Mouse (Mus musculus) layer of hippocampus, adult 9-10 months (tissue): Measurements from ENCODE around the gene Pou4f1.
"Not testable (repeated sequence)": the region's sequence is repeated elsewhere in the genome, so short reads cannot be mapped to it uniquely, and the experiment has no call there.

Source experiments
- DNase-seq: peaks from one replicate; pipeline ENCODE4 v3.0.0; 2022; ENCODE audit warnings: low spot score

Pou4f1 gene

DNA sequence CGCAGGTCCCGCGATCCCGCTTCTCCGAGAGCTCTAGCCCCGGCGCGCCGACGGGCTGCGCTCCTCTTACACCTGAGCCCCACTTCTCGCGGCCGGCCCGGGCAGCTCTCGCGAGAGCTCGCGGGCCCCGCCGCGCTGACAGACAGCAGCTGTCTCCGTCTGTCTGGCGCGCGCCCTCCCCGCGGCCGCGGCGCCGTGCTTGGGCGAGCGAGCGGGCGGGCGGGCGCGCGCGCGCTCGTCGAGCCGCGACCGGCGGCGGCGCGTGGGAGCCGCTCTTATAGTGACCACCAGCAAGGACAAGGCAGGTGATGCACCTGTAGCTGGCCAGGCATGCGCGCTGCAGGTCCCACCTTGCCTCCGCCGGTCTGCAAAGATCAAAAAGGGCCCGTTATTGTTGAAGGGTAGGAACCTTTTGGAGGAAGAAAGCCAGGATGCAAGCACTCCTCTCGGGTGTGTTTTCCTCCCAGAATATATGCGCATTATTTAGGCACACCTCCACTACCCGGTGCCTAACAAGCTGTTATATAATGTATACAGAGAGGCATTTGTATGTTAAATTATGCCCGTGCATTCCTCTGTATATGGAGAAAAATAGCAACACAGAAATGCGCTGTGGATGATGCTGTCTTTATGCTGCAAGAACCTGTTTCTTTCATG is at the start of gene Pou4f1:
TSS of gene Pou4f1 (minus strand) at position 34 of the 657 bp plus-strand sequence.
- no peak for DNase-seq

DNA sequence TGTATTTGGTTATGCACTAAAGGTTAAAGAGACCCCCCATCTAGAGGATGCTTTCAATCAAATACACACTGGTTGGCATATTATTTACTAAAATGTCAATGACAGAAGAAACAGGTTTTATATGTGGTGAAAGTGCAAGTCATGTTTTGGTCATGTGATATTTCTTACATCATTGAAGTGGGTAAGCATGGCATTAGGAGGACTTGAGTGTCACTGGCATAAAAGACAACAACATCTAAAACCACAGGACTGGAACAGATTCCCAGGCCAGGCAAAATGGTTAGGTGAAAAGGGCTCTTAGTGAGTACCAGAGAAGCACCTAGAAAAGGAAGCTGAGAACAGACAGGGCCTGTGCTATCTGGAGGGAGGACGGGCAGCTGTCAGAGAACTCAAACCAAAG is 43.9 kb upstream of the Pou4f1 start:
- no peak for DNase-seq

DNA sequence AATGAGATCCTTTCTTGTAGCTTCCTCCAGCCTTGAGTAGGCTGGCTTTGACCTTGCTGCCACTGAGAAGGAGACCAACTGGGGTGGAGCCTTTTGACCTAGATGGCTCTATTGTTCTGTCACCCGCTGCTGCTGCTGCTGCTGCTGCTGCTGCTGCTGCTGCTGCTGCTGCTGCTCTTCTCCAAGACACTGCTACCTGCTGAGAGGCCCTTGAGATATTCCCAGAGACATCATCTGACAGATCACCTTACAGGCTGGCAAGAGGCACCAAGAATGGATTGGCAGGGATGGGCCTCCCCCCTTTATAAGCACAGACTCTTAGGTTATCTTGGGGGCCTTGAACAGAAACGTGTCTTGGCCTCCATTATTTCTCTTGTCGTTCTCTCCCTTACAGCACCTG is 35.0 kb upstream of the Pou4f1 start:
- DNase-seq, result not testable (repeated sequence)

DNA sequence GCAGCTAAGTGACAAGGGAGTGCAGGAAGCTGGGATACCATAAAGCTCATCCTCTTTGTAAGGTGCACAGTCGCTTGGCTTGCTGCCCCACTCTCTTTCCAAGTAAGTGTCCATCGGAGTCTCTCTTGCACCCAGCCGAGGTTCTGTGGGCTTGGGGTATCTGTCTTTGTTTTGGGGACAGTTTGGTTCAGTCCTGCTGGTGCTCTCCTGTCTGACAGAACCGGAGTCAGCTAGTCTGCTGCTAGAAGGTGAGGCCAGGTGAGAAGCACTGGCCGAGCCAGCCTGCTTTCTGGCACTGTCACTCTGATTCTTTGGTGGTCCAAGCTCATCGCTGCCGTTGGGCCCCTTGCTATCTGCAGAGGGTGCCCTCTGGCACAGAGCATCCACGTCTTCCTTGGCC is 12.0 kb upstream of the Pou4f1 start:
- DNase-seq, result no peak

DNA sequence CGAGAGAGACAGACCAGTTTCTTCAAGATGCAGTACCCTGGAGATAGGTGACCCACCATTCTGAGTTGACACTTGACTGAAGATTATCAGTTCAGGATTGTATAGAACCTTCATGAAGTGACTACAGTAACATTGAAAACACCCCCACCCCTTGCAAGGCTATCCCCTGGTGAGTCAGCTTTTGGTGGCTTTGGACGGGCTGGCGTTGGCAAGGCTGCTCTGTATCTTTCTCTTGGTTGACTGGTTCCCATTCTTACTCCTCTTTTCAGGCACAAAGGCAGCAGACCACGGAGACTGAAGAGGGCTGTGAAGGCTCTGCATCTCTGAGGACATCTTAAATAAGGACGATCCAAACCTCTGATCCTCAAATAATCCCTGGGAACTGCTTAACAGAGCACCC is 10.8 kb upstream of the Pou4f1 start:
- DNase-seq, result no peak

DNA sequence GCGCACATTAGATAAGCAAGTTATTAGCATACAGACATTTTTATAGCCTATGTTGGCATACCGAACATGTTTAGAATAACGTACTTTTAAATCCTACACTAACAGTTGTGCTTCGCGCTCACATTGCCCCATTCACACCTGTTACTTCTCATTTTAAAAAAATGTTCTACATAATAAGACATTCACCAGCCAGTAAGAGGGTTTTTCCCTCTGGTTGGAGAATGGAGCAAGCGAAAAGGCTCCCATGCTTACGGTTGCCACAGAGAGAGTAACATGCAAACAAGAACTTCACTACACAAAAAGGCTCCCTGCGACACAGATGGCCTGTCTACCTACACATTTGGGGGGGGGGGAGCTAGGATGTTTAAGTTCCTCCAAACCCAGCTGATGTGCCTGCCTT is 9.8 kb upstream of the Pou4f1 start:
- no peak for DNase-seq

DNA sequence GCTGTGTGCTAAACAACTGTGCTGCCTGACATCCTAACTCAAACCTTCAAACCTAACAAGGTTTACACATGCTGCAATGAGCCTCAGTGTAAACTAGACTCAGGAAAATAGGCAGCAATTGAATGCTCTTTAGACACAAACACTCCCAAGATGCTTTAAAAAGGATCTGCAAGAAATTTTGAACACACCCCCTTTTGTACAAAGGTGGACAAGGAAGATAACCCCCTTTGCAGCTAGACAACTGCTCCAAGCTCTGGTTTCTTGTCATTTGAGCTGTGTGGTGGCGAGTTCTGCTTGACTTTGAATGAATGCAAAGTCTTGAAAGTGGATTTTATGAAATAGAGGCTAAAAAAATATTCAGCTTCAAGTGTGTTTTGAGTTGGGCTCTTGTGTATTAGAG is 7.6 kb upstream of the Pou4f1 start:
- no peak for DNase-seq

DNA sequence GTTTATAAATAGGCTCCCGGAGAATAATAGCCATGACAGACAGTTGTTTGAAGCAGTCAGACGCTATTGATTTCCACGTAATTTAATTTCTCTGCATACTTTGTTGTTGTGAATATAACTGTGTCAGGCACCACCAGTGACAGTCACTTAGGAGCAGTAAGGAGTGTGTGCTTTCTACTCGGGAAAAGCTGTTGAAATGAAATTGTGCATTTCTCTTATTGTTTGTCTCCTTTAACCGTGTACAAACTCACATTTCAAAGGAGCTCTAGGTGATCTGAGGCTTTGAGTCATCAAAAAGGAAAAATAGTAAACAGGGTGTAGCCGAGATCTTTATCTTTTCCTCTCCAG is 798 bp upstream of the Pou4f1 start:
- DNase-seq, result no peak

DNA sequence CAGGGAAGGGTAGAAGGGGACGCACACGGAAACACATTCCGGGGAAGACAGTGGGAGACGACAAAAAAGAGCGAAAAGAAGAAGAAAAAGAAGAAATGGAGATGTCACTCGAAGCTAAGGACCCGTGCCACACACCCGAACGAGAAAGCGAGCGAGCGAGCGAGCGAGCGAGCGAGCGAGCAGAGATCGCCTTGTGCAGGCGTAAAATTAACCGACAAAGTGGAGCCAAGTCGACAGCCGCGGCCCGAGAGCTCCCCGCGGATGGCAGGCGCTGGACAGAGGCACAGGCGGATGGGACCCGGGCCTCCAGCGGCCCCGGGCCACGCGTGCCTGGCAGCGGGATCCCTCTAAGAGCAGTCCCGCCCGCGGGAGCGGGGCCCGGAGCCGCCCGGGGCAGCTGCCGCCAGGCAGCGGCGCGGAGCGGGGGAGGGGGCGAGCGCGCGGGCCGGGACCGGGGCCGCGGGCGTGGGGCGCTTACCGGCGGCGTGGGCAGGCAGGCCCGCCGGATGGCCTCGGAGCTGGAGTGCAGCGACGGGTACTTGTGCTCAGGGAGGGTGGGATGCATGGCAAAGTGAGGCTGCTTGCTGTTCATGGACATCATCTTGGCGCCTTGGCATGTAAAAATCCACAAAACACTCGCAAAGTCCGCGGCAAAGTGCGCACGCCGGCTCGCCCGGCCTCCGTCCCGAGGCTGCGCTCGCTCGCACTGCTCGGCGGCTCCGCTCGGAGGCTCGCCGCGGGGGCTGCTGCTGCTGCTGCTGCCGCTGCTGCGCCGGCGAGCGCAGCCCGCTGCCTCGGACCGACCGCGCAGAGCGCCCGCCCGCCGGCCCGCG is 450 bp downstream of the Pou4f1 start:
- DNase-seq, result no peak

DNA sequence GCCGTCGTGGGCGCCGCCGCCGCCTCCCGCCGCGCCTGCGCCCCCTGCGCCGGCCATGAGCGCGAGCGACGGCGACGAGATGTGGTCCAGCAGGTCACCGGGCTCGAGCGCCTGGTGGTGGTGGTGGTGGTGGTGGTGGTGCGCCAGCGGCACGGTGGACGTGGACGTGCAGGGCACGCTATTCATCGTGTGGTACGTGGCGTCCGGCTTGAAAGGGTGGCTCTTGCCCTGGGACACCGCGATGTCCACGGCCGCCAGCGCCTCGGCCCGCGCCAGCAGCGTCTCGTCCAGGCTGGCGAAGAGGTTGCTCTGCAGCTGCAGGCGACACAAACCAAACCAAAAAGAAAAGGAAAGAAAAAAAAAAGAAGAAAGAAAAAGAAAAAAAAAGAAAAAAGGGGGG is 1.2 kb downstream of the Pou4f1 start:
- DNase-seq, result no peak

DNA sequence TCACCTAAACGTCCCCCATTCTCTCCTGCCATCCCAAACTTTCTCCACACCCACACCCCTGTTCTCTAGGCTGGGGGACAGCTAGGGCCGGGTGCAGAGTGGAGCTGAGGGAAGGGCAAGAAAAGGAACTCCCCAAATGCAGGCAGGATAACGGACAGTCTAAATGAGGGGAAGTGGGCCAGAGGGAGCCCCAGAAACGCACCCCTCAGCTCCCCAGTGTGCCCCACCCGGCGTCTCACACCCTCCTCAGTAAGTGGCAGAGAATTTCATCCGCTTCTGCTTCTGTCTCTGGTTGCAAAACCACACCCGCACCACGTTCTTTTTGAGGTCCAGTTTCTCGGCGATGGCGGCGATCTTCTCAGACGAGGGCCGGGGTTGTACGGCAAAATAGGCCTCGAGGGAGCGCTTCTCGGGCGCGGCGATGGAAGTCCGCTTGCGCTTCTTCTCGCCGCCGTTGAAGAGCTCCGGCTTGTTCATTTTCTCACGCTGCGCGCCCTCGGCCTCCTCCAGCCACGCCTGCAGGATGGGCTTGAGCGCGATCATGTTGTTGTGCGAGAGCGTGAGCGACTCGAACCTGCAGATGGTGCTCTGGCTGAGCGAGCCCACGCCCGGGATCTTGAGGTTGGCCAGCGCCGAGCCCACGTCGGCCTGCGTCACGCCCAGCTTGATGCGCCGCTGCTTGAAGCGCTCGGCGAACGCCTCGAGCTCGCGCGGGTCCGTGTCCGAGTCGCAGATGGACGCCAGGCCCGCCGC is 2.1 kb downstream of the Pou4f1 start:
- no peak for DNase-seq

DNA sequence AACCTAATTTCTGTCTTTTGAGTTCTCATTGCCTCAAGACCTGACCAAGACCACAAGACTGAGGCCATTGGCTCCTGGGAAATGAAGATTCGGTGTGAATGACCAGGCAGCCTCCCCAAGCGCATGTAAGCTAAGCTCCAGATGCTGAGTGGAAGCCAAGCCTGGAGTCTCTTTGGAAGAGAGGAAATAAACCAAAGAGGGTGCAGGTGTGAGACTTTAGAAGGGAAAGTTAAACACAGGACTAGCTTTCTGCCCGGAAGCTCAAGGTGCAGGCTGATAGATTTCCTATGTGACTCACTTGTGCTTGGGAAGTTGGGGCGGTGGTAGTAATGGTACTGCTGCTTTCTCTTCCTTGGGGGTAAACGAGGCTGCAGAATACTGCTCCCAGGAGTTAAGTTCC is 3.0 kb downstream of the Pou4f1 start:
- DNase-seq, result no peak

DNA sequence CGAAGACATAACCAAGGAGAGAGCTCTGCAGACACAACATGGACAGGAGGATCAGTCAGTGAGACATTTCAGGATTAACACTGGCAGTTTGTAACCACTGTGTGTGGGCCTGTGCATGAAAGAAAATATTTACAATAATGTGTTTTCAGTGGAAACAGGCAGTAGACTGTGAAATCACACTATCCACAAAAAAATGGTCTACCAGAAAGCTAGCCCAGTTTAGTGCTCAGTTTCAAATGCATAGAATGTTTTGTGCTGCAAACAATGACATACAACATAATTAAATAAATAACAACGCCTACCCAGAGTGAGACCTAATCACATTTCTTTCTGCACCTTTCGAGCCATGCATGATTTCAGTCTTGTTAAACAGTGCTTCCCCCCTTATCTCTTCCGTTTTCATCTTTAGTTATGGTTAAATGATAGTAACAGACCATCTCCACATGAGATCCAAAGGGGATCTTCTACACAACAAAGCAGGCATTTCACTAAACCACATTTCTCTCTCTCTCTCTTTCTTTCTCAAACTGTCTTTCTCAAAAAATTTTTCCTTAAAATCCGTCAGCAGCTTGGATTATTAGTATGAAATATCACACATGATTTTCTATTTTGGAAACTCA is 4.1 kb downstream of the Pou4f1 start:
- DNase-seq, result no peak

DNA sequence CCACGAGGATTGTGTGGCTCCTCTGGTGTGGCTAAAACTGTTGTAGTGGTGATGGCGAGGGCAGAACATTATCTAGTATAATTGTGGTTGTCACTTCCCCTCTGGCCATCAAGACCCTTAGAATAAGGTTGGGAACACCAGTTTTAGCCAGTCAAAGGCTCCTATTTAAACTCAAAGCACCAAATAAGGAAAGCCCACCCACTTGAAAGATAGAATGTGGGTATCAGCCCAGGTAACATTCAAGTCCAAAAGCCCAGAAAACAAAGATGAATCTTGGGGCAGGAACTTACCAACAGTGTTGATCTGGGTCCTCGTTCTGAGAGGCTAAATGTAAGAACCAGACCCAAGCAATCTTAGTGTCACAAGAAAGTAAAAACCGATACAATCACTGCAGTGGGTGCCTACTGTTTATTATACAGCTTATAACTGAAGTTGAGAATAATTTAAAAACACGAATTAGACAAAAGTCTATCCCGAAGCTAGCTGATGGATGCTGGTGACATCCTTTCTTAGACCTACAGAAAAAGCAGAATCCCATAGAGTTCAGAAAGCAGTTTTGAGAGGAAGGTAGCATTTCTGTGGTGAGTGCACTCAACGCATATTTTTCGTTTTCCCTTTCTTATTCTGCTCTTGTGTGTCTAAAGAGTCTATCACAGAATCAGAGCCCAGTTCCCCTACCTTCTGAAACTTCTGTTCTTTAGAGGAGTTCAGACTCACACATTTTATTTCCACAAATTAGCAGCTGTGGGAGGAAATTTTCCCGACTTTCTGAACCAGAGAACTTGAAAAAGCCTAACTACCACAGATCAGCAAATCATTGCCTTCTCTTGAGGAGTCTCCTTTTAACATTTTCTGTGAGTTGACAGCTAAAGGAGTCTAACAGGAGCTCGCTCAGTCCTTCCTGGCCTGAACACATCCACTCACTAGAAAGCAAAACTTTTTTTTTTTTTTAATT is 6.2 kb downstream of the Pou4f1 start:
- no peak for DNase-seq

DNA sequence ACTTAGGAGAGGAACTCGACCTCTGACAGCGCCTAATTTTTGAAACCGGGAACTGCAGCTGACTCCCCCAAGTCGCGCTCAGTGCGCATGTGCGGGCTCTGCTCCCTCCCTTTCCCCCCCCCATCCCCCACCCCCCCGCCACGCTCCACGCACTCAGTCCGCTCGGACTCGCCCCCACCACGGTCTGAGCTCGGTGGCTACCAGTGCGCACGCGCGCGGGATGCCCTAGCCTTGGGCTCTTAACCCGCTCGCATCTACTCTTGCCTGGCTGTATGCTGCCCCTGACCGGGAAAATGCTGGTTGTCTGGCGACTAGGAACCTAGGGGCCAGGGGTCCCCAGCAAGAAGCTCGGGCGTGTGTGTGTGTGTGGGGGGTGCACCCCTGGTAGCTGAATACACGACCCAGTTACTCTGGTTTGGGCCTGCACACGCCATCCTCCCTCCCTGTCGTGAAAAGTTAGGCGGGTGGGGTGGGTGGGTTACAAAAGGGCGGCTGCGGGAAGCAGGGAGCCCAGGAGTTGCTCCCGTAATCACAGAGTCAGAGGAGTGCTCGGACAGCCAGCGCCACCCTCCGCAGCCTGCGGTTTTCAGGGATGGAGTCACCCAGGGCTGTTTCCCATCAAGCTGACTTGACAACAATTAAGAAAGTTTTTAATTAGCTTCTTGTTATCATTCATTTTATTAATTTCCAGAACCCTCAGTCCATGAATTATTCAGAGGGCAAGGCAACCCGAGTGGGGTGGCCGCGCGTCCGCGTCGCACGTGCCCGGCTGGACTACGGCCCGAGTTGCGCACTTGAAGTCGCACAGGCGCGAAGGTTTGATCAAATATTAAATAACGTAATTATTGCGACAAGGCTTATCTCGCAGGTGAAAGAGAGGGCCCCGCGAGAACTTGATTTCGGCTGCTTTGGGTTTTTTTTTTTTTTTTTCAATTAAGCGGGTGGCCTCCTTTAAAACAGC is 7.2 kb downstream of the Pou4f1 start:
- no peak for DNase-seq

DNA sequence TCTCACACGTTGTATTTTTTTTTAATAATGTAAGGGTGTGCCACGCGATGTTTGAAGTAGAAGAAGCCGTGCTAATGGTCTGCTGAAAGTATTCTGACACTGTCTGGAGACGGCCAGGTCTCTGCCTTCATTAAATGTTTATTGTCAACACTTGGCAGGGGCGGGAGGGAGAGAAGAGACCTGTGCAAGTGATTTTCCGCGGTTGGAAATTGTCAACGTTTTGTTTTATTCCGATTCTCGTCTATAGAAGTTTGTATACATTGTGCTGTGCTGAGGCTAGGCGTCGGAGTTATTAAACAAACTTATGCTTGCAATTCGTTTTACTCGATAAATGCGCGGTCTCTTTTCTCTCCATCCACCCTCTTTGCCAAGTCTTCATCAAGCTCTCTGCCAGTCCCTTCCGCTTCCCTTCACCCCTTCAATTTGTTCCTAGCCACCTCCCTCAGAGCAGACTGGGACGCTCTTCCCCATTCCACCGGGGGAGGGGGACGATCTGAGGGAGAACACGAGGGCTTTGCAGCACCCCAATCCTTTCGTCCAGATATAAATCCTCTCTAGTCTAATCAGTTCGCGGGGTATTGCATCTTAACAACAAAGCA is 8.2 kb downstream of the Pou4f1 start:
- no peak for DNase-seq

DNA sequence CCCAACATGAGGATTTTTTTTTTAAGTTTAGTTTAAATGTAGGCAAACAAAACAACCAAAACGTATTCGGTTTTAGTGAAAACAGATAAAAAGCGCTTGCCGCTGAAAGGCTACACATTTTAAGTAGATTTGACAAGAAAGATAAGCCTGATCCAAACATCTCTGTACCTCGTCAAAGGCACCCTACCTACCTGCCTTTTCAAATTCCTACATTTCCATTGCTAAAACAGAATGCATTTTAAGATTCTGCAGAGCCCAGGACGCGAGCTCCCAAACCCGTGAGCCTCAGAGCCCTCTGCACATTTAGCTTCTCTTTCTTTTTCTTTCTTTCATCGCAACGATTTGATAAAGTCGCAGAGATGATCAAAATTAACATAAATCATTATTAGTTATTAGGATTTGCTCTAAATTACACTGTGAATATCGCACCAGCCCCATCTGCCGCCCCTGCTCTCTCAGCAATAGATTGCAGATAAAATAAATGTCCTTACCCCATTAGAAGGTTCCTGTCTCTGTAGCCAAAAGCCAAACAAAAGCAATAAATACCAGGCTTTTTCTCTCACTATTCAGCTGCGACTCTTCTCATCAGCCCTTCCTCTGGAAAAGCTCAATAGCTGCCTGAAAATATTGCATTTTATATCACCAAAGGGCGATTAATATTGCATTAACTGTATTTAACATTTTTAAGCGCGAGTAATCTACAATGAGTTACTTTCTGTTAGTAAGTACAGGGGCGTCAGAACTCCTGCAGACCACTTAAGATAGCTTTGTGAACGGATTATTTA is 8.9 kb downstream of the Pou4f1 start:
- DNase-seq, result no peak

DNA sequence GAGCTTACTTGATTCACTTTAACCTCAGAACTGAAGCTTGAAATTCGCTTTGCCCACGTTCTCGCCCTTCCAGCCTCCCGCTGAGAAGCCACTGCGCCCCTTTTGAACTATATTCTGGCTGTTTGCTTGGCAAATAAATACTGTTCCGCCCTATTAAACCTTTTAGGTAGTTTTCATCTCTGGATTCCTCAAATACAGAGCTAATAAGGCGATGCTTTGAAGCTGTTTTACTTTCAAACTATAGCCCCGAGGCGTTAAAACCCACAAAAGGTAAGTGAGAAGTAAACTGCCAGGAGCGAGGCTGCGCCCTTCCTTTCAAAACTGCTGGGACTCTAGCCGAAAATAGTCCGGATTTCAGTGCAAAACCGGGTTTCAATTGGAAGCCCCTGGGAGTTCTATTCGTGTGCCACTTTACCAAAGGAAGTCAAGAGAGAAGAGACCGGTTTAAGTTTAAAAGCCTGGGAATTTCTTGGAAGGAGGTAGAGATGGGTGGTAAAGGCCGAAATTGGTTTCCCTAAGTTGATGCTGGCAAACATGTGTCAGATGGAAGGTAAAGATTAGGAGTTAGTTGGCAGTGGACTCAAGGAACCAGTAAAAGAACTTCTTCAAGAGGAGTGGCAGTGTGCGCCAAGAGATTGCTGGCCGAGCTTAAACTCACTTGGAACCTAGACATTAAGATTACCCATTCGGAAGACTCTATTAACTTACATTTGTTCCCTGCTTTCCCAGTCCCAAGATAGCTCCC is 9.7 kb downstream of the Pou4f1 start:
- no peak for DNase-seq
